Mouse (Mus musculus) liver, embryonic 15.5 days (tissue): ENCODE measurements around the gene Adsl. TPM values are rescaled to one million over a fixed set of nuclear protein-coding genes. Genes with fewer than 3 reads are reported as not detected.
"Not testable (repeated sequence)": the region's sequence is repeated elsewhere in the genome, so short reads cannot be mapped to it uniquely, and the experiment has no call there.

Experiments
- ATAC-seq: fragments of 200-750 bp; cut with Nextera tagmentation; 2 replicates; pipeline ENCODE4 v1.8.0; 2017; ENCODE audit warnings: moderate number of reproducible peaks, mild to moderate bottlenecking, moderate library complexity; ENCODE audit not compliant: insufficient read depth
- H3K27ac ChIP-seq: fragments of 300-500 bp; sonication (generic); replicated peaks from 2 replicates; pipeline ENCODE4 v1.5.1; 2015; ENCODE audit warnings: mild to moderate bottlenecking, inconsistent platforms
- H3K27me3 ChIP-seq: fragments of 300-500 bp; sonication (generic); 2 replicates; pipeline ENCODE4 v1.6.1; 2015; ENCODE audit warnings: mild to moderate bottlenecking, inconsistent platforms
- H3K36me3 ChIP-seq: fragments of 300-500 bp; sonication (generic); replicated peaks from 2 replicates; pipeline ENCODE4 v1.6.1; 2015; ENCODE audit warnings: moderate library complexity, mild to moderate bottlenecking, inconsistent platforms
- H3K4me1 ChIP-seq: fragments of 300-500 bp; sonication (generic); replicated peaks from 2 replicates; pipeline ENCODE4 v1.6.1; 2015; ENCODE audit warnings: inconsistent platforms
- H3K4me2 ChIP-seq: fragments of 300-500 bp; sonication (generic); 2 replicates; pipeline ENCODE4 v1.6.1; 2015; ENCODE audit warnings: moderate library complexity, mild to moderate bottlenecking, inconsistent platforms
- H3K4me3 ChIP-seq: fragments of 300-500 bp; sonication (generic); replicated peaks from 2 replicates; pipeline ENCODE4 v1.5.1; 2015; ENCODE audit warnings: mild to moderate bottlenecking, inconsistent platforms
- H3K9ac ChIP-seq: fragments of 300-500 bp; sonication (generic); 2 replicates; pipeline ENCODE4 v1.6.1; 2015; ENCODE audit warnings: moderate library complexity, mild to moderate bottlenecking, inconsistent platforms
- H3K9me3 ChIP-seq: fragments of 300-500 bp; sonication (generic); replicated peaks from 2 replicates; pipeline ENCODE4 v1.6.1; 2016; ENCODE audit warnings: inconsistent platforms
- WGBS: fragments of 180-500 bp; shearing (Covaris S2); methylation state at CpG from one replicate; pipeline ENCODE4 v1.1.7; 2015; ENCODE audit warnings: mixed read lengths; ENCODE audit not compliant: insufficient replicate concordance; 5-methylcytosine and 5-hydroxymethylcytosine counted together
- polyA plus RNA-seq: library from polyadenylated mRNA; unstranded; fragments of >200 nt; fragmentation: Nextera tagmentation; extraction: Ambion mirVana; gene quantifications from 2 replicates; pipeline ENCODE4 v1.2.1, GENCODE M21; 2015

Gene Adsl
- polyA plus RNA-seq, result 69.9 and 70.2 TPM in 2 replicates

DNA sequence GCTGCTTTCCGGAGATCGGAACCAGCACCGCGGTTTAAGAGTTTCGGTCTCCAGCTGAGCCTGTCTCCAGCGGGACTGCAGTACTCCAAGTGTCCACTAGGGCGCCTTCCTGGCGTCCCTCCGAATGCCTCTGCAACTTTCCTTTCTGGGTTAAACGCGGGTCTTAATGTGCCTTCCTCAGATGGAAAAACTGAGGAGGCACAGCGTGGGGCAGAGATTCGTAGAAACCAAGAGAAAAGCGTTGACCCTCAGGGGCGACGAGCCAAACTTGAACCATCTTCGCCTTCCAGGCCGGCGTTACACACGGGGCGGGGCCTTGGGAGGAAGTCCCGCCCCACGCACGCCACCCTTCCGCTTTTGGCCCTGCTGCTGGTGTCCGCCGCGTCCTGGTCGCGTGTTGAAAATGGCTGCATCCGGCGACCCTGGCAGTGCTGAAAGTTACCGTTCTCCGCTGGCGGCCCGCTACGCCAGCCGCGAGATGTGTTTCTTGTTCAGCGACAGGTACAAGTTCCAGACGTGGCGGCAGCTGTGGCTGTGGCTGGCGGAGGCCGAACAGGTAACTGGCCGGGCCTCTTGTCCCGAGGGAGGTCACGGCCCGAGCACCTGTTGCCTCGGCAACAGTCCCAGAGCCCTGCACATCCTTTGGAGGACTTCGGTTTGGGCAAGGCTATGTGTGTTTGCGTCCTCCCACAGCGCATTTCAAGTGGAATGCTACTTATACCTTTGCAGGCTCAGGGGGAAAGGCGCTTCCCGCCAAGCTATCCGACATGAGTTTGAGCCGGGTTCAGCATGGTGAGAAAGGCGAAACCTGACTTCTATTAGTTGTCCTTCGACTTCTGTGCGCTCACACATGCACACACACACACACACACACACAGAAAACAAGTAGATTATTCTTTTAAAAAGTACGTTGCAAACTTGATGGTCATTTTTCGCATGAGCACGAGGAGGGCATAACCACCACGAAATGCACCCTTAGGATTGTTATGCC lies at the start of gene Adsl:
Adsl (plus strand) TSS at position 346 of the 991 bp plus-strand sequence.
- Histone ChIP-seq H3K4me3 (peak within 1 kb of the TSS; percentile 72), H3K4me2 (peak within 1 kb of the TSS; percentile 81), H3K27me3 (no peaks in the 10 kb centered on the region), H3K9ac (peak within 1 kb of the TSS; percentile 61), H3K27ac (peak within 1 kb of the TSS; percentile 80), H3K36me3 (peaks cover 15% of the 10 kb centered on the region), H3K9me3 (no peaks in the 10 kb centered on the region), H3K4me1 (peaks cover 26% of the 10 kb centered on the region)
- WGBS, result under 1% methylated on average over 63 of the region's 63 CpGs
- peak; percentile 90 for ATAC-seq

DNA sequence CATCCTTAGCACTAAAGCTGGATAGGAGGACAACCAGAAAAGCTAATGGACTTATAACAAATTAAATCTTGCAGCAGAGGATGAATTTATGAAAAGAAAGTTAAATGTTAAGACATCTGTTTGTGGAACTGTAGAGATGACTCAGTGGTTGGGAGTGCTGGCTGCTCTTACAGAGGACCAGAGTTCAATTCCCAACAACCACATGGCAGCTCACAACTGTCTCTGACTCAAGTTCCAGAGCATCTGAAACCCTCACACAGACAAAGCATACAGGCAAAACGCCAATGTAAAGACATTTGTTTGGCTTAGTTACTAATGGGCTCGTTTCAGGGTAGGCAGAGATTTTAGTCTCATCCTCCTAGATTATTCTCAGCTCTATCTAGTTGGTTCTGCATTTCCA lies 48.5 kb upstream of the Adsl start:
- ATAC-seq, result no peak
- Histone ChIP-seq H3K27ac (no peak overlapping the region), H3K9me3 (no peaks in the 10 kb centered on the region), H3K9ac (no peak overlapping the region), H3K4me3 (no peak overlapping the region), H3K4me2 (no peak overlapping the region), H3K4me1 (no peaks in the 10 kb centered on the region), H3K36me3 (peaks cover 97% of the 10 kb centered on the region), H3K27me3 (no peaks in the 10 kb centered on the region)
- WGBS, result 67% methylated on average over 2 of the region's 2 CpGs

DNA sequence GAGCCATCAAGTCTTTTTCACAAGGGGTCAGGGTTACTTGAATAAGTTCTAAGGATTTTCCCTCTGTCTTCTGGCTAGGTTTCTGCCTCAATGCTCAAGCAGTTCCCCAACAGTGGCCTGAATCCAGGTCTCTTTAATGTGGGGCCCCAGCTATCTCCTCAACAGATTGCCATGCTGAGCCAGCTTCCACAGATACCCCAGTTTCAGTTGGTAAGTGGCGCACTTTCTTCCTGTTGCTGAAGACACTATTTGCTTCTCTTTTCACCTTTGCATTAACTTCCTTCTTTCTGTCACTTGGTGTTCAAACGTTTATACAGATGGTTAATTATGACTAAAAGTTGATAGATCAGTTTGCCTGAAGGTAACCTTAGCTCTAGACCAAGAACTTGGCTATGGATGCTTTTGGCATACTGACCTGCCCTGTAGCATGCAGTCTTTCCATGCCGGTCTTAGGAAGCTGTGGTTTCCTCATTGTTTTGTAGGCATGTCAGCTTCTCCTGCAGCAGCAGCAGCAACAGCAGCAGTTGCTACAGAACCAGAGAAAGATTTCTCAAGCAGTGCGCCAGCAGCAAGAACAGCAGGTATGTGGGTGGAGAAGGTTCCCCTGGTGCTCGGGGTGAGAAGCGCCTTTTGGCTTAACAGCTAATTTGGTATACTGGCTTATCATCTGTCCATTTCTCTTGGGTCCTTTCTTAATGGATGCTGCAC lies 46.3 kb upstream of the Adsl start:
- Histone ChIP-seq H3K36me3 (peaks cover 97% of the 10 kb centered on the region), H3K4me1 (no peaks in the 10 kb centered on the region), H3K27ac (0 out of 2 replicates have a peak overlapping the region, but pooled peaks have one; percentile 35), H3K27me3 (no peaks in the 10 kb centered on the region), H3K4me3 (no peak overlapping the region), H3K4me2 (no peak overlapping the region), H3K9ac (no peak overlapping the region), H3K9me3 (no peaks in the 10 kb centered on the region)
- WGBS, result 53% methylated on average over 6 of the region's 6 CpGs
- ATAC-seq, result no peak

DNA sequence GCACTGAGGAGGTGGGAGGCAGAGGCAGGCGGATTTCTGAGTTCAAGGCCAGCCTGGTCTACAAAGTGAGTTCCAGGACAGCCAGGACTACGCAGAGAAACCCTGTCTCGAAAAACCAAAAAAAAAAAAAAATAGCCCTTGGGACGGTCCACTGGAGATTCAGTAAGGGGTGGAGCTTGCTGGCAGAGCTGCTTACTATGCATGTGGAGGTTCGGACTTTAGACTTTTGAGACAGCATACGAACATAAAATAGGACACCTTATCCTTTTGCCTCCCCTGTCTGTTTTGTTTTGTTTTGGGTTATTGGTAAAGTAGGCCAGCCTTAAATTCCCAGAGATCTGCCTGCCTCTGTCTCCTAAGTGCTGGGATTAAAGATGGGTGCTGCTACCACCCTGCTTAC lies 43.5 kb upstream of the Adsl start:
- H3K9ac ChIP-seq, H3K27me3 ChIP-seq, H3K4me2 ChIP-seq, H3K4me3 ChIP-seq, H3K27ac ChIP-seq, ATAC-seq, H3K9me3 ChIP-seq: not testable (repeated sequence)
- WGBS, result 85% methylated on average over 6 of the region's 6 CpGs
- Histone ChIP-seq H3K36me3 (peaks cover 90% of the 10 kb centered on the region), H3K4me1 (peaks cover 13% of the 10 kb centered on the region)

DNA sequence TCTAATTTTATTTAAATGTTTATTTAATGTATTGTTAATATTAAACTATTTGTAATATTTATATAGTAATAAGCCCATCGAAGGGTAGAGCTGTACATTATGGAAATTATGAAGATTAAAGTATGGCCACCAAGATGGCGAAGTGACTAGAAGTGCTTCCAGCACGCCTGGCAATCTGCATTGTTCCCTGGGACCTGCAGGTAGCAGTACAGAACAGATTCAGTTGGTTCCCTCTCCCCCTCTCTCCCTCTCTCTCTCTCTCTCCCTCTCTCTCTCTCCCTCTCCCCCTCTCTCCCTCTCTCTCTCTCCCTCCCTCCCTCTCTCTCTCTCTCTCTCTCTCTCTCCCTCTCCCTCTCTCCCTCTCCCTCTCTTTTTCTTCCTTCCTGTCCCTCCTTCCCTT lies 38.1 kb upstream of the Adsl start:
- Histone ChIP-seq H3K9me3 (no peaks in the 10 kb centered on the region), H3K36me3 (peaks cover 87% of the 10 kb centered on the region), H3K4me2 (peak overlapping the region; percentile 49), H3K27ac (peak overlapping the region; percentile 84), H3K9ac (no peak overlapping the region), H3K4me1 (peaks cover 40% of the 10 kb centered on the region), H3K27me3 (no peaks in the 10 kb centered on the region), H3K4me3 (no peak overlapping the region)
- WGBS, result 67% methylated on average over 3 of the region's 3 CpGs
- ATAC-seq, result 0 out of 2 replicates have a peak, but pooled peaks have one; percentile 14

DNA sequence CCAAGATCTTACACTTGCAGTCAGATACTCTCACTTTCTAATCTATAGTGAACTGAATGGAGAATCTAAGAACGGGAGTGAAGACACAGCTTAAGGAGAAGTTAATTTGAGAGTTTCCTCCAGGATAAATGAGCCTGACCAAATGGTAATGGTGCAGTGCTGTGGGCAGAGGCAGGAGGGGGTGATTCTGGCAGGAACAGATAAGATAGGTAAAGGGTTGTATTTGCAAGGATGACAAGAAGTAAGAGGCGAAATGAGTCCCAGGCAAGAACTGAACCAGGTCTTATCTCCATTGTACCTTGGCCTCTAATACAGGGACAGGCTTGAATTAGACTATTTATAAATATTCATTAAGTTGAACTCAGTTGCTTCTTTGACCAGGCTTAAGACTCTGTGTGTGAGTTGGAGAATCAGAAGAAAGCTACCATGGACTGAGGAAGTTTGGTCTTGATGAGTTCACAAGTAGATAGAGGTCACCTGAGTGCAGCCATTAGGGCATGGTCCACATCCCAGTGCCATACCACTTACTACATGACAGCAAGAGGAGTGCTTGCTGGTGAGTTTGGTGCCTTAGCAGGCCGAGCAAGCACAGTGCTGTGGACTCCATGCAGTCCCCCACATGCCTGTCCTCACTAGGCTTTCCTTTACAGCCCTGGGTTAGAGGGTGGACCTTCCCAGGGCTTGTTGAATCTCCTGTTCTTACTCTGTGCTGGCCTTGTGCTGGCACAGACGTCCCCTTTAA lies 37.3 kb upstream of the Adsl start:
- peak; percentile 97 for ATAC-seq
- 32% methylated on average over 4 of the region's 4 CpGs for WGBS
- peak overlapping the region; percentile 49 for H3K4me2 ChIP-seq
- no peaks in the 10 kb centered on the region for H3K9me3 ChIP-seq
- H3K27me3 ChIP-seq, result no peaks in the 10 kb centered on the region
- peaks cover 87% of the 10 kb centered on the region for H3K36me3 ChIP-seq
- peaks cover 40% of the 10 kb centered on the region for H3K4me1 ChIP-seq
- no peak overlapping the region; the same call in 1 of the 2 replicates for H3K4me3 ChIP-seq
- peak overlapping the region; percentile 26 for H3K9ac ChIP-seq
- H3K27ac ChIP-seq, result peak overlapping the region; percentile 84

DNA sequence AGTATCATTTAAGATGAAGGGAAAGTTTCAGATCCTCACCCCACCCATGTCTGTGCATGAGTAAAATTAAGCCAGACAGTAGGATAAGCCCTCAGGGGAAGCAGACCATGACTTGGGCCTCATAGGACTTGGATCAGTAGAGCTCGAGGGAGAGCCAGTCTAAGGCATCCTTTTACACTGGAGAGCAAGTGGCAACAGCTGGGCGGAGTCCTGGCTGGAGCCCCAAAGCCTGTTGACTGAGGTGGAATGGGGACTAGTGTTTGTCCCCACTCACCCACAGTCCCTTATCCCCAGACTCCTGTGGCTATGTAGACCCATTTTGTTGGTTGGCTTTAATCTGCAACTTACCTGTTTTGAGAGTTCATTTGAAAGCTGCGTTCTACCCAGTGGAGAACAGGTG lies 36.1 kb upstream of the Adsl start:
- no peak overlapping the region for H3K4me3 ChIP-seq
- no peak overlapping the region for H3K4me2 ChIP-seq
- WGBS, result 72% methylated on average over 3 of the region's 3 CpGs
- no peak for ATAC-seq
- no peak overlapping the region for H3K27ac ChIP-seq
- peaks cover 40% of the 10 kb centered on the region for H3K4me1 ChIP-seq
- no peaks in the 10 kb centered on the region for H3K27me3 ChIP-seq
- H3K36me3 ChIP-seq, result peaks cover 87% of the 10 kb centered on the region
- H3K9ac ChIP-seq, result peak overlapping the region; percentile 26; the same call in 1 of the 2 replicates
- H3K9me3 ChIP-seq, result no peaks in the 10 kb centered on the region

DNA sequence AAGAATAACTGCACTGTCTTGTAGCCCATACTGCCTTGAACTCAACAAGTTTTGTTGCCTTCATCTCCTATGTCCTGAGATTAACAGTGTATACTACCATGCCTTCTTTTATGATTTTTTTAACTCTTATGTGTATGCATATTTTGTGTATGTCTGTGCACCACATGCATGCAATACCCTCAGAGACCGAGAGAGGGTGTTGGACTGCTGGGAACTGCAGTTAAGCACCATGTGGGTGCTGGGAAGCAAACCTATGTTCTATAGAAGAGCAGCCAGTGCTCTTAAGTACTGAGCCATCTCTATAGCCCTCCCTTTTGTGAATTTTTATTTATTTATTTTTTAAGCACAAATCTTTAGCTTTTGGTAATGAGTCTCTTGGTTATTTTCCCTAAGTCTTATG lies 34.5 kb upstream of the Adsl start:
- H3K36me3 ChIP-seq, result peaks cover 93% of the 10 kb centered on the region
- no peaks in the 10 kb centered on the region for H3K9me3 ChIP-seq
- no peak overlapping the region for H3K4me2 ChIP-seq
- no peak overlapping the region for H3K27ac ChIP-seq
- H3K4me3 ChIP-seq, result no peak overlapping the region
- H3K9ac ChIP-seq, result no peak overlapping the region
- ATAC-seq, result no peak
- 89% methylated on average over 1 of the region's 1 CpGs for WGBS
- peaks cover 34% of the 10 kb centered on the region for H3K4me1 ChIP-seq
- H3K27me3 ChIP-seq, result no peaks in the 10 kb centered on the region

DNA sequence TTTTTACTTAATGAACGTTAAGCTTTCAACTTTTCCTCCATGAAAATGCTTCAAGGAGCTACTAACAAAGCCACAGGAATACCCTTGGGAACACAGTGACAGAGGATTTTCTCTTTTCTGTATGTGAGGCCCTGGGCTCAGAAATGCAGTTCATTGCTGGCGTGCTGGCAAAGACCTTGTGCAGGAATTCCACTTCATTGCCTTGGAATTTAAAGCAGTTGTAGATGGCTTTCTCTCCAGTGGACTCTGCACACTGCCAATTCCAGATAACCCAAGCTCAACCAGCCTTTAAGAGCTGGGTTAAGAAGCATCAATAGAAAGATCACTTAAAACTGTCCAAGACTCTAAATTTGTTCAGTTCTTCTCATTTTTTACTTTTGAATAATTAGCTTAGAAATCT lies 32.4 kb upstream of the Adsl start:
- Histone ChIP-seq H3K27me3 (no peaks in the 10 kb centered on the region), H3K9me3 (no peaks in the 10 kb centered on the region), H3K4me2 (no peak overlapping the region), H3K27ac (no peak overlapping the region), H3K36me3 (peaks cover 98% of the 10 kb centered on the region), H3K4me3 (no peak overlapping the region), H3K9ac (no peak overlapping the region), H3K4me1 (peaks cover 17% of the 10 kb centered on the region)
- no peak for ATAC-seq
- WGBS, result 85% methylated on average over 2 of the region's 2 CpGs

DNA sequence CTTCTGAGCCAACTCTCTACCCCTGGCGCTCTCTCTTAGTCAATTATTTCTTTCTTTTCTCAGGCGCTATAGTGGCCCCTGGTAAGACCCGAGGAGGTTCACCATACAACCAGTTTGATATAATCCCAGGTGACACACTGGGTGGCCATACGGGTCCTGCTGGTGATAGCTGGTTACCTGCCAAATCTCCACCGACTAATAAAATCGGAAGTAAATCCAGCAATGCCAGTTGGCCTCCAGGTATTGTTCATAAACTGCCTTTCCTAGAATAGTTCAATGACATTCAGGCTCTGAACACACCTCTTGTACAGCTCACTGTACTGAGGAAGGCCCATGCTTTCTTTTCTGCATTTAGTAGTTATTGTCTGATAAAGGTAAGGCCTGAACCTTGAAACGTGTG lies 31.7 kb upstream of the Adsl start:
- Histone ChIP-seq H3K4me3 (no peak overlapping the region), H3K4me1 (peaks cover 9% of the 10 kb centered on the region), H3K9me3 (no peaks in the 10 kb centered on the region), H3K36me3 (peaks cover 98% of the 10 kb centered on the region), H3K9ac (no peak overlapping the region), H3K4me2 (no peak overlapping the region), H3K27me3 (no peaks in the 10 kb centered on the region), H3K27ac (no peak overlapping the region)
- WGBS, result 93% methylated on average over 7 of the region's 7 CpGs
- no peak for ATAC-seq
